Mouse (Mus musculus) thymus, adult 2 months (tissue): ENCODE data around the gene Smu1. TPM values are rescaled to one million over a fixed set of nuclear protein-coding genes. Genes with fewer than 3 reads are reported as not detected.

Experiments
- DNase-seq: peaks from one replicate; pipeline ENCODE4 v3.0.0; 2021
- H3K27ac ChIP-seq: fragments of 200-500 bp; 2 replicates; pipeline ENCODE4 v1.5.1; 2012; ENCODE audit warnings: low read length, control low read depth; ENCODE audit not compliant: control insufficient read depth, insufficient read depth
- H3K27me3 ChIP-seq: fragments of 200-500 bp; 2 replicates; pipeline ENCODE4 v1.6.1; 2012; ENCODE audit warnings: mild to moderate bottlenecking, low read length, moderate library complexity, mixed read lengths; ENCODE audit not compliant: control insufficient read depth, insufficient read depth
- H3K36me3 ChIP-seq: fragments of 200-500 bp; 2 replicates; pipeline ENCODE4 v1.6.1; 2012; ENCODE audit warnings: mild to moderate bottlenecking, low read length, moderate library complexity; ENCODE audit not compliant: control insufficient read depth, insufficient read depth
- H3K4me1 ChIP-seq: fragments of 200-500 bp; replicated peaks from 2 replicates; pipeline ENCODE4 v1.6.1; 2012; ENCODE audit warnings: low read length; ENCODE audit not compliant: control insufficient read depth, insufficient read depth
- H3K4me3 ChIP-seq: fragments of 200-500 bp; 2 replicates; pipeline ENCODE4 v1.5.1; 2012; ENCODE audit warnings: mild to moderate bottlenecking, low read length, control low read depth, moderate library complexity; ENCODE audit not compliant: control insufficient read depth, insufficient read depth
- CTCF ChIP-seq: fragments of 200-500 bp; IDR thresholded peaks from 2 replicates; pipeline ENCODE4 v1.5.1; 2012; ENCODE audit warnings: mild to moderate bottlenecking, control low read depth, low read length, moderate library complexity, borderline replicate concordance; ENCODE audit not compliant: control insufficient read depth, poor library complexity, insufficient read depth; ENCODE audit errors: extremely low read depth
- POLR2A ChIP-seq: fragments of 200-500 bp; IDR thresholded peaks from 2 replicates; pipeline ENCODE4 v1.6.1; 2012; ENCODE audit warnings: mild to moderate bottlenecking, low read length, control low read depth, moderate library complexity; ENCODE audit not compliant: control insufficient read depth, poor library complexity, insufficient read depth; ENCODE audit errors: extremely low read depth
- WGBS: fragments of 180-500 bp; shearing (Covaris S2); methylation state at CpG from one replicate; pipeline ENCODE4 v1.1.7; 2018; 5-methylcytosine and 5-hydroxymethylcytosine counted together
- polyA plus RNA-seq: library from polyadenylated mRNA; depleted of rRNA; stranded (reverse); fragments of >200 nt; gene quantifications from 2 replicates; pipeline ENCODE4 v1.2.3, GENCODE M21; 2012

Smu1 gene
- polyA plus RNA-seq, 1 experiment = 36.7 TPM

DNA sequence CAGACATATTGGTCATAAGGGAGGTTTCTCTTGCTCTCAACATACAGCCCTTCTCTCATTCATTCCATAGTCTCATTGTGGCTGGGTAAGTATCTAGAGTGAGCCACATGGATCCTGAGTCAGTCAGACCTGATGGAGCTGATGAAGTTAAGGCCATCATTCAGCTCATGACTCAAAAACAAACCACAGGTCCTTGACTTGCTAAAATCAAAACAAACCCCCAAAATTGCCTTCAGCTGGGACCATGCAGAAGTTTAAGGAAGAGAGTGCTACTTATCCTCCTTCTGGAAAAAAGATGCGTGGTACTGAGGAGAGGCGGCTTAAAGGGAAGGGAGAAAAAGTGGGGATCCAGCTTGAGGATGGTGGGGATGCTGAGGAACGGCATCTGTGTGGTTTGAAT is 38.0 kb upstream of the Smu1 start:
- no peak for DNase-seq
- Histone ChIP-seq H3K36me3 (no peaks in the 10 kb centered on the region), H3K4me3 (no peak overlapping the region), H3K4me1 (no peaks in the 10 kb centered on the region), H3K27me3 (no peaks in the 10 kb centered on the region), H3K27ac (no peak overlapping the region)
- TF ChIP-seq POLR2A (no peak), CTCF (no peak)
- WGBS = 93% methylated on average over 3 of the region's 3 CpGs

- no peak for TF ChIP-seq POLR2A
- no peak for TF ChIP-seq CTCF
- Histone ChIP-seq H3K4me3 (no peak overlapping the region), H3K27ac (no peak overlapping the region), H3K36me3 (no peaks in the 10 kb centered on the region), H3K27me3 (no peaks in the 10 kb centered on the region), H3K4me1 (no peaks in the 10 kb centered on the region)
- DNase-seq = no peak
Observed at GRCm38 (mm10) chr4:40794320-40794719, 36.6 kb upstream of the Smu1 start.

- H3K4me3 ChIP-seq = no peak overlapping the region
- no peaks in the 10 kb centered on the region for H3K27me3 ChIP-seq
- DNase-seq = no peak
- no peak for TF ChIP-seq POLR2A
- TF ChIP-seq CTCF = no peak
- no peaks in the 10 kb centered on the region for H3K36me3 ChIP-seq
- H3K4me1 ChIP-seq = peaks cover 7% of the 10 kb centered on the region
- WGBS = 89% methylated on average over 4 of the region's 4 CpGs
- H3K27ac ChIP-seq = no peak overlapping the region
Observed at GRCm38 (mm10) chr4:40791176-40791575, 33.5 kb upstream of the Smu1 start.

DNA sequence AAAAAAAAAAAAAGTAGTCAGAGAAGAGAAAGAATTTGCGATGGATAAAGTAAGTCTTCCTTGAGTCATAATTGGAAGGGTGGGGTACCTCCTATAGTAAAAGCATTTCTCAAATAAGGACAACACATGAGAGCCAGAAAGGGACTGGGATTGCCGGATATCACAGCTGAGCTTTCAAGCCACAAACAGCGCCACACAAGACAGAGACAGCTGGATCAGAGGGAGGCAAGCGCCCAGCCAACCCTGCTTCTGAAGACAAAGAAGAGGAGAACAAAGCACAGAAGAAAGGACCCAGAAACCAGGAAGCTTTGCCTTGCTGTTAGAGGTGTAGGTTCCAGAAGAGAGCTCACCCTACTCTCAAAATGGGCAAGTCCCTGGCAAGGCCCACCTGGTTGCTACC is 28.9 kb upstream of the Smu1 start:
- TF ChIP-seq POLR2A = no peak
- Histone ChIP-seq H3K4me1 (peaks cover 18% of the 10 kb centered on the region), H3K27ac (no peak overlapping the region), H3K27me3 (no peaks in the 10 kb centered on the region), H3K36me3 (no peaks in the 10 kb centered on the region), H3K4me3 (no peak overlapping the region)
- 33% methylated on average over 4 of the region's 4 CpGs for WGBS
- no peak for DNase-seq

DNA sequence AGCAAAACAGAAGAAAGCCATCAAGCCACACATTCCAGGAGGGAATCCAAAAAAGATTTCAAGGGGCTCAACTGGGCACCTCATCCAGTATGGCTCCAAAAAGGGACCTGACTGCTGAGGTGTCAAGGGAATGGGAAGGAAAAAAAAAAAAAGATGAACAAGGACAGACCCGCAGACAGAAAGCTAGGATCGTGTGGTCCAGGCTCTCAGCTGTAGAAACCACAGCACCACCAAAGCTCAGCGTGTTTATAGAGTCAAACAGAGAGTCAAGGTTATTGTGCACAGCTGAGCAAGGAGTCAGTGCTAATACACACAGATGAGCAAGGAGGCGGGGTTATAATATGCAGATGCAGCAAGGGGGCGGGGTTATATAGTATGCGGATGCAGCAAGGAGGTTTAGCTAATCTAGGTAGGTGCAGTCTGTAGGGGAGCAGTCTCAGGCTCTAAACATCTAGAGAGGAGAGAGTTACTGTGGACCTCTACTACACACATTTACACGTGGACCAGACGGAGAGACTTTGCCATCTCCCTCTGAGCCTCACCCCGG is 28.0 kb upstream of the Smu1 start:
- TF ChIP-seq POLR2A = no peak
- TF ChIP-seq CTCF = no peak
- no peak overlapping the region for H3K4me3 ChIP-seq
- H3K27me3 ChIP-seq = no peaks in the 10 kb centered on the region
- peaks cover 26% of the 10 kb centered on the region for H3K4me1 ChIP-seq
- no peak overlapping the region for H3K27ac ChIP-seq
- no peaks in the 10 kb centered on the region for H3K36me3 ChIP-seq
- DNase-seq = no peak
- WGBS = 53% methylated on average over 9 of the region's 9 CpGs

DNA sequence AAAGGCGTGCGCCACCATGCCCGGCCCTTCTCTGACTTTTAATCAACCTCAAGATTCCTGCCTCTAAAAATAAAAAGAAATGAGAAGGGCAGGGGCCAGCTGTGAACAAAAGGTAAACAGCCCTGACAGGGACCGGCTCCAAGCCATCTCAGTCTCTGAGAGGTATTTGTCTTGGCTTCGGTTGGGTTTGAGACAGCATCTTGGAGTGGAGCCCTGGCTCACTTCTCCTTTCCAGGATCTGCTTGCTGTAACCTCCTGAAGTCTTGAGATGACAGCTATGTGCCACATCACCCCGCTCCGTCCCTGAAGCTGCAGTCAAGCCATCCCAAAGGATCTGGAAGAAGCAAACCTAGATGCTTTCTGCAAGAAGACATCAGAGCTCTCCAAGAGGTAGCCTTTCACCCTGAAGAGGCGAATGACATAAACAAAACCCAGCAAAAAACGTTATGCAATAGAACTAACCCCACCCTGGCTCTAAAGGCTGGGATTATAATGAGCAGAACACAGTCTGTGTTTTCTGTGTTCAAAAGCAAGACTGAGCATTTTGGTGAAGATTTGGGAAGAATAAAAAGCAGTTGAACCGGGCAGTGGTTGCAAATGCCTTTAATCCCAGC is 26.9 kb upstream of the Smu1 start:
- Histone ChIP-seq H3K27me3 (no peaks in the 10 kb centered on the region), H3K4me1 (peaks cover 26% of the 10 kb centered on the region), H3K27ac (no peak overlapping the region), H3K36me3 (no peaks in the 10 kb centered on the region), H3K4me3 (no peak overlapping the region)
- TF ChIP-seq POLR2A = no peak
- no peak for TF ChIP-seq CTCF
- 71% methylated on average over 10 of the region's 10 CpGs for WGBS
- no peak for DNase-seq

DNA sequence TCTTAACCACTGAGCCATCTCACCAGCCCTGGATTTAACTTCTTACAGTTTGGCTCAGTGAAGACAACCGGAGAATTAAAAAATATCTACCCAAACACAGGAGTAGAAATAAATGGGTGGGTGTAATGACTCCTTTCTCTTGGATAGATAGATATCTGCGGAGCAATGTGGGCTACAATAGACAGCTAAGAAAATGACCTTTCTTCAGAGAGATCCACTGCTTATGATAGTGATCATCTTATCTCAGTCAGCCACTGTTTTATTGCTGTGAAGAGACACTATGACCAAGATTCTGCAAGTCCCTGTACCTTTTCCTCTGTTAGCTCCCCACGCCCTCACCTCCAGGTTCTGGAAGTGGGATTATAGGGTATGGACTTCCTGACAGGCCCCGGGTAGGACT is 25.3 kb upstream of the Smu1 start:
- H3K4me3 ChIP-seq = no peak overlapping the region
- H3K27ac ChIP-seq = no peak overlapping the region
- H3K36me3 ChIP-seq = no peaks in the 10 kb centered on the region
- no peak for DNase-seq
- no peaks in the 10 kb centered on the region for H3K27me3 ChIP-seq
- TF ChIP-seq CTCF = no peak
- TF ChIP-seq POLR2A = no peak
- WGBS = 93% methylated on average over 4 of the region's 4 CpGs
- peaks cover 26% of the 10 kb centered on the region for H3K4me1 ChIP-seq
